Comparison of ENCODE assay signal across 9 mouse cellular contexts in genomic region chr17:86505183-86505631, GRCm38 (mm10). TPM values are rescaled to one million over a fixed set of nuclear protein-coding genes. Genes with fewer than 3 reads are reported as not detected.
DNase-seq lines count a peak whose midpoint lies in the region; ATAC-seq and TF ChIP-seq lines count a peak whose summit lies in the region.
"Had no signal": no experiment of that assay in that cellular context is flagged by ENCODE, and none has a peak within 500 bp of the region (broad histone marks: within the 10 kb centered on the region; RNA-seq: fewer than 3 reads in every experiment).

TSS of gene Gm10309 (minus strand) at chr17:86505232.

- 62% methylated on average over 8 of the region's 8 CpGs for WGBS in heart, adult 2 months
- WGBS in heart, embryonic 11.5 days (ENCODE audit: insufficient replicate concordance): 93% methylated on average over 8 of the region's 8 CpGs
- 87% methylated on average over 8 of the region's 8 CpGs for WGBS in bone marrow, adult 2 months
- 89% methylated on average over 8 of the region's 8 CpGs for WGBS in intestine, embryonic 16.5 days
- WGBS in midbrain, embryonic 16.5 days: 94% methylated on average over 8 of the region's 8 CpGs

- TF ChIP-seq POLR2A in heart, adult 2 months (IDR thresholded peaks at IDR 0.05; ENCODE audit: insufficient read depth, low read depth, low read length): no peak
- no peak for TF ChIP-seq POLR2A in bone marrow, adult 2 months (IDR thresholded peaks at IDR 0.05; ENCODE audit: borderline replicate concordance, control insufficient read depth, low read depth, low read length)

- peaks cover 29% of the 10 kb centered on the region for H3K4me1 ChIP-seq in heart, adult 2 months (ENCODE audit: control insufficient read depth, insufficient read depth, low read length)
- H3K4me1 ChIP-seq in heart, embryonic 11.5 days (ENCODE audit: control insufficient read depth, insufficient read depth, low read length): no peaks in the 10 kb centered on the region
- H3K4me1 ChIP-seq in bone marrow, adult 2 months (ENCODE audit: control insufficient read depth, insufficient read depth, low read length): no peaks in the 10 kb centered on the region
- H3K4me1 ChIP-seq in intestine, embryonic 16.5 days (ENCODE audit: control insufficient read depth, insufficient read depth, low read length): no peaks in the 10 kb centered on the region
- no peaks in the 10 kb centered on the region for H3K4me1 ChIP-seq in midbrain, embryonic 16.5 days (ENCODE audit: control insufficient read depth, insufficient read depth, low read length)

- H3K4me2 ChIP-seq in heart, embryonic 11.5 days: no peak within 1 kb of the TSS
- no peak within 1 kb of the TSS for H3K4me2 ChIP-seq in intestine, embryonic 16.5 days (ENCODE audit: low read depth, low read length)
- no peak within 1 kb of the TSS for H3K4me2 ChIP-seq in midbrain, embryonic 16.5 days (ENCODE audit: low read length)
- H3K4me2 ChIP-seq: heart, embryonic 15.5 days had no signal

- no peaks in the 10 kb centered on the region for H3K27me3 ChIP-seq in heart, adult 2 months (ENCODE audit: control insufficient read depth, insufficient read depth, low read length)
- H3K27me3 ChIP-seq in heart, embryonic 11.5 days (ENCODE audit: control insufficient read depth, insufficient read depth, low read length): no peaks in the 10 kb centered on the region
- no peaks in the 10 kb centered on the region for H3K27me3 ChIP-seq in intestine, embryonic 16.5 days (replicated peaks; ENCODE audit: control insufficient read depth, insufficient read depth, low read length)
- no peaks in the 10 kb centered on the region for H3K27me3 ChIP-seq in midbrain, embryonic 16.5 days (ENCODE audit: control insufficient read depth, insufficient read depth, low read depth, low read length)
- H3K27me3 ChIP-seq: heart, embryonic 15.5 days had no signal

- H3K9ac ChIP-seq in heart, adult 2 months (ENCODE audit: low read depth, low read length): no peak within 1 kb of the TSS
- no peak within 1 kb of the TSS for H3K9ac ChIP-seq in heart, embryonic 11.5 days (ENCODE audit: low read depth, low read length)
- no peak within 1 kb of the TSS for H3K9ac ChIP-seq in intestine, embryonic 16.5 days (ENCODE audit: low read depth, low read length)
- H3K9ac ChIP-seq in midbrain, embryonic 16.5 days (ENCODE audit: low read depth, low read length): no peak within 1 kb of the TSS
- H3K9ac ChIP-seq: heart, embryonic 15.5 days had no signal

- intact Hi-C loops in heart, adult 2 months (cut with DNase I): no loop called here

- H3K79me2 ChIP-seq in heart, adult 2 months (replicated peaks; ENCODE audit: control insufficient read depth, insufficient read depth, low read length): no peaks in the 10 kb centered on the region

- peak; percentile 72 to 76 for DNase-seq in heart, adult 2 months
- peak; percentile 63 to 71 for DNase-seq in heart, adult 9 months (ENCODE audit: low spot score in 2 of 2)
- peak; percentile 66 for DNase-seq in lung, postnatal 10 days
- no peak for DNase-seq in thymus, postnatal 0 days (ENCODE audit: low spot score)

- no peaks in the 10 kb centered on the region for H3K9me3 ChIP-seq in heart, embryonic 11.5 days (replicated peaks; ENCODE audit: control insufficient read depth, low read length)
- H3K9me3 ChIP-seq in intestine, embryonic 16.5 days (ENCODE audit: control insufficient read depth, low read length): no peaks in the 10 kb centered on the region
- no peaks in the 10 kb centered on the region for H3K9me3 ChIP-seq in midbrain, embryonic 16.5 days (replicated peaks; ENCODE audit: control insufficient read depth, low read length, poor library complexity, severe bottlenecking)
- H3K9me3 ChIP-seq: heart, embryonic 15.5 days had no signal

- ATAC-seq in heart, embryonic 11.5 days (replicated peaks; ENCODE audit: insufficient number of reproducible peaks, low FRiP score, low TSS enrichment): no peak
- no peak for ATAC-seq in intestine, embryonic 16.5 days
- no peak for ATAC-seq in midbrain, embryonic 16.5 days

- TF ChIP-seq CTCF in heart, adult 2 months (IDR thresholded peaks at IDR 0.05): no peak
- TF ChIP-seq CTCF in bone marrow, adult 2 months (IDR thresholded peaks at IDR 0.05; ENCODE audit: control insufficient read depth, insufficient read depth, low read length): no peak

- peaks cover 7% of the 10 kb centered on the region for H3K36me3 ChIP-seq in heart, adult 2 months (ENCODE audit: control insufficient read depth, insufficient read depth, low read length)
- no peaks in the 10 kb centered on the region for H3K36me3 ChIP-seq in heart, embryonic 11.5 days (ENCODE audit: control insufficient read depth, insufficient read depth, low read length)
- H3K36me3 ChIP-seq in intestine, embryonic 16.5 days (ENCODE audit: control insufficient read depth, insufficient read depth, low read length): no peaks in the 10 kb centered on the region
- H3K36me3 ChIP-seq in midbrain, embryonic 16.5 days (ENCODE audit: control insufficient read depth, insufficient read depth, low read length): no peaks in the 10 kb centered on the region; the same call in 1 of the 2 replicates
- H3K36me3 ChIP-seq: heart, embryonic 15.5 days had no signal

- peak within 1 kb of the TSS; percentile 41 for H3K27ac ChIP-seq in heart, adult 2 months
- H3K27ac ChIP-seq in heart, embryonic 11.5 days (ENCODE audit: low read depth, low read length): no peak within 1 kb of the TSS
- H3K27ac ChIP-seq in bone marrow, adult 2 months (ENCODE audit: control insufficient read depth, insufficient read depth, low read depth, low read length, poor library complexity): 0 out of 2 replicates have a peak within 1 kb of the TSS, but pooled peaks have one; percentile 20
- no peak within 1 kb of the TSS for H3K27ac ChIP-seq in intestine, embryonic 16.5 days (ENCODE audit: low read length)
- no peak within 1 kb of the TSS for H3K27ac ChIP-seq in midbrain, embryonic 16.5 days (ENCODE audit: low read length)

- no peak within 1 kb of the TSS for H3K4me3 ChIP-seq in heart, adult 2 months
- no peak within 1 kb of the TSS for H3K4me3 ChIP-seq in heart, embryonic 11.5 days (ENCODE audit: low read depth, low read length)
- H3K4me3 ChIP-seq in bone marrow, adult 2 months (replicated peaks; ENCODE audit: control insufficient read depth, low read depth, low read length): no peak within 1 kb of the TSS
- no peak within 1 kb of the TSS for H3K4me3 ChIP-seq in intestine, embryonic 16.5 days (ENCODE audit: low read length)
- no peak within 1 kb of the TSS for H3K4me3 ChIP-seq in midbrain, embryonic 16.5 days (ENCODE audit: low read depth, low read length)
- H3K4me3 ChIP-seq: heart, embryonic 15.5 days had no signal

- TF ChIP-seq EP300 in heart, adult 2 months (IDR thresholded peaks at IDR 0.05; ENCODE audit: insufficient read depth, low read depth, low read length): no peak

RNA-seq across cellular contexts. Expression of gene Gm10309, which starts in this region (rescaled TPM):
- not detected for total RNA-seq in heart, adult 2 months (2021)
- polyA plus RNA-seq in heart, adult 2 months (2012; rRNA removed): 0.08 TPM in 1 of 2 replicates, not detected in the other
- polyA plus RNA-seq in heart, embryonic 11.5 days (2014; fragmentation: Nextera tagmentation; extraction: Ambion mirVana): 0.24 TPM in 1 of 2 replicates, not detected in the other
- polyA plus RNA-seq in bone marrow, adult 2 months (2011; ENCODE audit: insufficient read depth, insufficient read length, low replicate concordance, missing spikeins): not detected in 2 replicates
- polyA plus RNA-seq in intestine, embryonic 16.5 days (2015; fragmentation: Nextera tagmentation; extraction: Ambion mirVana): 0.24 and 0.37 TPM in 2 replicates
- polyA plus RNA-seq in thymus, postnatal 0 days (2015; fragmentation: Nextera tagmentation; extraction: Ambion mirVana): 0.10 TPM in 1 of 2 replicates, not detected in the other
- 0.44 and 0.63 TPM in 2 replicates for polyA plus RNA-seq in midbrain, embryonic 16.5 days (2015; fragmentation: Nextera tagmentation; extraction: Ambion mirVana)

Comparison
In these comparisons a context has a peak if more than half of its experiments do, and no peak if none do; other contexts are left out.
1. Peak in DNase-seq and H3K27ac ChIP-seq in heart, adult 2 months; RNA of the gene not detected or under 1 TPM.